Comparison of ENCODE assay signal across 8 mouse cellular contexts in genomic region chr14:28507011-28507410, GRCm38 (mm10). TPM values are rescaled to one million over a fixed set of nuclear protein-coding genes. Genes with fewer than 3 reads are reported as not detected.
A peak's percentile ranks its signal among the peaks of the same experiment; 100 is the strongest.
DNase-seq lines count a peak whose midpoint lies in the region; ATAC-seq and TF ChIP-seq lines count a peak whose summit lies in the region.
"Had no signal": no experiment of that assay in that cellular context is flagged by ENCODE, and none has a peak within 500 bp of the region (broad histone marks: within the 10 kb centered on the region; RNA-seq: fewer than 3 reads in every experiment).

No protein-coding gene starts in this region.

- H3K4me2 ChIP-seq in forebrain, embryonic 12.5 days: peak overlapping the region; percentile 74
- peak overlapping the region; percentile 80 for H3K4me2 ChIP-seq in intestine, postnatal 0 days (replicated peaks; ENCODE audit: low read depth)
- H3K4me2 ChIP-seq in neural tube, embryonic 14.5 days (ENCODE audit: low read depth, low read length): peak overlapping the region; percentile 95

- intact Hi-C loops in left cerebral cortex, adult 2 months (cut with DNase I): loop anchor here (2.0 to 10.0 kb wide), 5 partner anchors 222 to 698 kb away; no protein-coding TSS in a partner anchor
- intact Hi-C loops in left cerebral cortex, postnatal 36 days (cut with DNase I): loop anchor here (1.0 to 10.0 kb wide), 4 partner anchors 222 to 698 kb away; no protein-coding TSS in a partner anchor
- intact Hi-C loops in left cerebral cortex, postnatal 25 days (cut with DNase I): loop anchor here (2.0 to 10.0 kb wide), 5 partner anchors 182 to 698 kb away; no protein-coding TSS in a partner anchor

- H3K27me3 ChIP-seq in forebrain, embryonic 12.5 days: peaks cover 79% of the 10 kb centered on the region
- H3K27me3 ChIP-seq in intestine, postnatal 0 days (replicated peaks; ENCODE audit: control insufficient read depth, insufficient read depth, low read length): peaks cover 69% of the 10 kb centered on the region
- peaks cover 17% of the 10 kb centered on the region for H3K27me3 ChIP-seq in neural tube, embryonic 14.5 days (ENCODE audit: control insufficient read depth, insufficient read depth, low read length)

- peak overlapping the region; percentile 61; the same call in 1 of the 2 replicates for H3K9ac ChIP-seq in forebrain, embryonic 12.5 days
- no peak overlapping the region for H3K9ac ChIP-seq in intestine, postnatal 0 days (ENCODE audit: low read depth, low read length)
- H3K9ac ChIP-seq in neural tube, embryonic 14.5 days (replicated peaks; ENCODE audit: low read depth, low read length): no peak overlapping the region; the same call in 1 of the 2 replicates

- peak overlapping the region; percentile 55 for H3K4me3 ChIP-seq in left cerebral cortex, adult 2 months
- peak overlapping the region; percentile 62 for H3K4me3 ChIP-seq in forebrain, embryonic 12.5 days (replicated peaks)
- H3K4me3 ChIP-seq in intestine, postnatal 0 days (ENCODE audit: low read depth, low read length): peak overlapping the region; percentile 62
- peak overlapping the region; percentile 59 for H3K4me3 ChIP-seq in neural tube, embryonic 14.5 days (ENCODE audit: low read depth, low read length)
- H3K4me3 ChIP-seq: megakaryocyte, embryonic 14.5 days had no signal

- TF ChIP-seq CTCF in left cerebral cortex, adult 2 months (IDR thresholded peaks at IDR 0.05): no peak
- TF ChIP-seq CTCF in intestine, postnatal 0 days (IDR thresholded peaks at IDR 0.05; ENCODE audit: low read depth): no peak

- no peaks in the 10 kb centered on the region for H3K36me3 ChIP-seq in forebrain, embryonic 12.5 days (replicated peaks)
- no peaks in the 10 kb centered on the region for H3K36me3 ChIP-seq in intestine, postnatal 0 days (ENCODE audit: control insufficient read depth, insufficient read depth)
- H3K36me3 ChIP-seq in neural tube, embryonic 14.5 days (ENCODE audit: control insufficient read depth, insufficient read depth, low read length): no peaks in the 10 kb centered on the region

- WGBS in forebrain, embryonic 12.5 days: under 1% methylated on average over 15 of the region's 15 CpGs
- WGBS in intestine, postnatal 0 days: 2% methylated on average over 15 of the region's 15 CpGs
- WGBS in neural tube, embryonic 14.5 days: 1% methylated on average over 15 of the region's 15 CpGs

- H3K27ac ChIP-seq in left cerebral cortex, adult 2 months: no peak overlapping the region
- H3K27ac ChIP-seq in forebrain, embryonic 12.5 days: no peak overlapping the region
- no peak overlapping the region for H3K27ac ChIP-seq in intestine, postnatal 0 days (ENCODE audit: low read depth, low read length)
- H3K27ac ChIP-seq in neural tube, embryonic 14.5 days (ENCODE audit: low read depth, low read length): no peak overlapping the region

- no peaks in the 10 kb centered on the region for H3K9me3 ChIP-seq in forebrain, embryonic 12.5 days
- no peaks in the 10 kb centered on the region for H3K9me3 ChIP-seq in intestine, postnatal 0 days (ENCODE audit: control insufficient read depth)
- no peaks in the 10 kb centered on the region for H3K9me3 ChIP-seq in neural tube, embryonic 14.5 days (ENCODE audit: control insufficient read depth, low read length)
- H3K9me3 ChIP-seq: megakaryocyte, embryonic 14.5 days had no signal

- peaks cover 60% of the 10 kb centered on the region for H3K4me1 ChIP-seq in forebrain, embryonic 12.5 days
- 0 out of 2 replicates have a peak, but pooled peaks cover 6% of the 10 kb centered on the region for H3K4me1 ChIP-seq in intestine, postnatal 0 days (replicated peaks; ENCODE audit: control insufficient read depth, insufficient read depth, low read length)
- peaks cover 28% of the 10 kb centered on the region for H3K4me1 ChIP-seq in neural tube, embryonic 14.5 days (ENCODE audit: control insufficient read depth, insufficient read depth, low read length)

- no peak for ATAC-seq in forebrain, embryonic 12.5 days (ENCODE audit: low FRiP score)
- no peak for ATAC-seq in intestine, postnatal 0 days
- ATAC-seq in neural tube, embryonic 14.5 days (ENCODE audit: low read depth): no peak

- DNase-seq in left cerebral cortex, adult 2 months (ENCODE audit: extremely low spot score in 1 of 2, low spot score in 2 of 2): no peak
- no peak for DNase-seq in left cerebral cortex, postnatal 36 days (ENCODE audit: low spot score in 2 of 2)
- no peak for DNase-seq in thymus, postnatal 4 days
- DNase-seq in left cerebral cortex, postnatal 25 days (ENCODE audit: low spot score in 2 of 2): no peak

RNA-seq across cellular contexts. Expression of gene Wnt5a, which starts 2.5 kb away (rescaled TPM):
- total RNA-seq in left cerebral cortex, adult 2 months (2021): 10 to 100 TPM in 1 of 2 experiments, 1 to 10 TPM in 1; 9.6 to 10.1 TPM
- 10 to 100 TPM in 1 of 2 experiments, 1 to 10 TPM in 1; 6.5 to 11.4 TPM for total RNA-seq in left cerebral cortex, postnatal 36 days (2021)
- polyA plus RNA-seq in forebrain, embryonic 12.5 days (2016; fragmentation: Nextera tagmentation; extraction: Ambion mirVana): 16.1 and 20.3 TPM in 2 replicates
- 11.6 and 12.0 TPM in 2 replicates for polyA plus RNA-seq in intestine, postnatal 0 days (2015; fragmentation: Nextera tagmentation; extraction: Ambion mirVana)
- polyA plus RNA-seq in neural tube, embryonic 14.5 days (2014; fragmentation: Nextera tagmentation; extraction: Ambion mirVana): 14.2 and 16.6 TPM in 2 replicates
- total RNA-seq in left cerebral cortex, postnatal 25 days (2021): 1 to 10 TPM; 7.6 to 7.7 TPM
